In the genomic region with DNA sequence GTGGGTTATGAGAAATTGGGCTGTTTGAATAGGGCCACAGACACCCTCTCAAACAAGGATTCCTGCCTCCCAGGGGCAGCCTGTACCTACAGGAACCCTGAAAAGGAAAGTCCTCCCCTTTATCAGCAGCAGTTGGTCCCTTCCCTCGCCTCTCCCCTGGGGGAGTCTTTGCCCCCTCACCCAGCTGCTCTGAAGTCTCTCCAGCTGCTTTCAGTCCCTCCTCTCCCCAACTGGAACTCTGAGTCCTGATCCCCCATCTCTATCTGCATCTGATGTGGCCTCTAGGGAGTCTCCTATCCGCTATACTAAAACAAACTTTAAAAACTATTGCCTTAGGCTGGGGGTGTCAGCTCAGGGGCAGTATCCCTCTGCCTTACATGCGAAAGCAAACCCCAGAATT, we compare ENCODE assay signal across 13 mouse cellular contexts. TPM values are rescaled to one million over a fixed set of nuclear protein-coding genes. Genes with fewer than 3 reads are reported as not detected.
DNase-seq lines count a peak whose midpoint lies in the region; ATAC-seq and TF ChIP-seq lines count a peak whose summit lies in the region.
"Had no signal": no experiment of that assay in that cellular context is flagged by ENCODE, and none has a peak within 500 bp of the region (broad histone marks: within the 10 kb centered on the region; RNA-seq: fewer than 3 reads in every experiment).

No protein-coding gene starts in this region.

- no peak for TF ChIP-seq EP300 in heart, adult 2 months (IDR thresholded peaks at IDR 0.05; ENCODE audit: insufficient read depth, low read depth, low read length)
- TF ChIP-seq EP300 in stomach, postnatal 0 days (optimal IDR thresholded peaks at IDR 0.05), result no peak

- no peak for TF ChIP-seq POLR2A in heart, adult 2 months (IDR thresholded peaks at IDR 0.05; ENCODE audit: insufficient read depth, low read depth, low read length)

- H3K4me2 ChIP-seq in stomach, postnatal 0 days (replicated peaks; ENCODE audit: low read depth), result peak overlapping the region; percentile 100; the same call in 1 of the 2 replicates

- no peak for DNase-seq in heart, adult 2 months
- no peak for DNase-seq in heart, postnatal 14 days
- DNase-seq in limb, embryonic 10.5 days (ENCODE audit: low spot score), result no peak
- DNase-seq in stomach, postnatal 0 days (ENCODE audit: low spot score), result no peak
- DNase-seq in spleen, adult 12 weeks (ENCODE audit: low spot score), result no peak
- DNase-seq: cerebellum, adult 8-10 months; gastrocnemius, postnatal 14 days; kidney, adult 2 months had no signal

- no peak for TF ChIP-seq CTCF in heart, adult 2 months (IDR thresholded peaks at IDR 0.05)
- no peak for TF ChIP-seq CTCF in stomach, postnatal 0 days (IDR thresholded peaks at IDR 0.05; ENCODE audit: low read depth)

- no peak overlapping the region for H3K9ac ChIP-seq in heart, adult 2 months (ENCODE audit: low read depth, low read length)
- no peak overlapping the region for H3K9ac ChIP-seq in stomach, postnatal 0 days (ENCODE audit: low read length)
- H3K9ac ChIP-seq: embryonic facial prominence, embryonic 12.5 days had no signal

- intact Hi-C loops in heart, adult 2 months (cut with DNase I), result no loop called here
- intact Hi-C loops in heart, postnatal 14 days (cut with DNase I), result no loop called here

- peak overlapping the region; percentile 95 for H3K27ac ChIP-seq in heart, adult 2 months
- H3K27ac ChIP-seq in limb, embryonic 10.5 days, result peak overlapping the region; percentile 92
- H3K27ac ChIP-seq in stomach, postnatal 0 days (replicated peaks), result no peak overlapping the region
- H3K27ac ChIP-seq: embryonic facial prominence, embryonic 12.5 days had no signal

- H3K4me3 ChIP-seq in heart, adult 2 months, result no peak overlapping the region
- peak overlapping the region; percentile 98 for H3K4me3 ChIP-seq in megakaryocyte, embryonic 14.5 days (replicated peaks)
- peak overlapping the region; percentile 87 for H3K4me3 ChIP-seq in limb, embryonic 10.5 days
- no peak overlapping the region for H3K4me3 ChIP-seq in stomach, postnatal 0 days (ENCODE audit: low read depth, low read length)

- no peaks in the 10 kb centered on the region for H3K79me2 ChIP-seq in heart, adult 2 months (replicated peaks; ENCODE audit: control insufficient read depth, insufficient read depth, low read length)

- no peaks in the 10 kb centered on the region for H3K36me3 ChIP-seq in heart, adult 2 months (ENCODE audit: control insufficient read depth, insufficient read depth, low read length)
- peaks cover 9% of the 10 kb centered on the region for H3K36me3 ChIP-seq in megakaryocyte, embryonic 14.5 days (replicated peaks; ENCODE audit: low read length)
- no peaks in the 10 kb centered on the region for H3K36me3 ChIP-seq in limb, embryonic 10.5 days
- H3K36me3 ChIP-seq in stomach, postnatal 0 days (ENCODE audit: control insufficient read depth, insufficient read depth, low read length), result no peaks in the 10 kb centered on the region
- H3K36me3 ChIP-seq: embryonic facial prominence, embryonic 12.5 days had no signal

- no peak for ATAC-seq in megakaryocyte, adult 5-6 weeks (ENCODE audit: poor library complexity, severe bottlenecking)
- no peak for ATAC-seq in stomach, postnatal 0 days (ENCODE audit: low FRiP score, low TSS enrichment)
- ATAC-seq in erythroid progenitor cell, adult 5-6 weeks (replicated peaks; ENCODE audit: low FRiP score, poor library complexity, severe bottlenecking), result no peak

- WGBS in heart, adult 2 months, result 82% methylated on average over 3 of the region's 3 CpGs
- WGBS in limb, embryonic 10.5 days, result 86% methylated on average over 3 of the region's 3 CpGs
- 69% methylated on average over 3 of the region's 3 CpGs for WGBS in stomach, postnatal 0 days

- no peaks in the 10 kb centered on the region for H3K27me3 ChIP-seq in heart, adult 2 months (ENCODE audit: control insufficient read depth, insufficient read depth, low read length)
- peaks cover 3% of the 10 kb centered on the region for H3K27me3 ChIP-seq in megakaryocyte, embryonic 14.5 days (replicated peaks)
- no peaks in the 10 kb centered on the region for H3K27me3 ChIP-seq in limb, embryonic 10.5 days (ENCODE audit: low read depth, poor library complexity, severe bottlenecking)
- no peaks in the 10 kb centered on the region for H3K27me3 ChIP-seq in stomach, postnatal 0 days (ENCODE audit: control insufficient read depth, insufficient read depth, low read length)
- H3K27me3 ChIP-seq: embryonic facial prominence, embryonic 12.5 days had no signal

- H3K4me1 ChIP-seq in heart, adult 2 months (ENCODE audit: control insufficient read depth, insufficient read depth, low read length), result peaks cover 10% of the 10 kb centered on the region; the same call in 1 of the 2 replicates
- H3K4me1 ChIP-seq in megakaryocyte, embryonic 14.5 days, result peaks cover 77% of the 10 kb centered on the region
- peaks cover 72% of the 10 kb centered on the region for H3K4me1 ChIP-seq in limb, embryonic 10.5 days
- peaks cover 4% of the 10 kb centered on the region; the same call in 1 of the 2 replicates for H3K4me1 ChIP-seq in stomach, postnatal 0 days (replicated peaks; ENCODE audit: control insufficient read depth, insufficient read depth)

- H3K9me3 ChIP-seq in megakaryocyte, embryonic 14.5 days, result no peaks in the 10 kb centered on the region
- H3K9me3 ChIP-seq in limb, embryonic 10.5 days (replicated peaks), result no peaks in the 10 kb centered on the region
- no peaks in the 10 kb centered on the region for H3K9me3 ChIP-seq in stomach, postnatal 0 days (ENCODE audit: control insufficient read depth, low read length)
- H3K9me3 ChIP-seq: embryonic facial prominence, embryonic 12.5 days had no signal

RNA-seq across cellular contexts. Expression of a gene that starts 0.9 kb away (rescaled TPM):
- 1 to 10 TPM; 4.1 to 4.6 TPM for total RNA-seq in heart, adult 2 months (2021)
- 25.9 and 26.3 TPM in 2 replicates for polyA plus RNA-seq in heart, adult 2 months (2012; rRNA removed)
- 1 to 10 TPM; 7.5 to 8.7 TPM for total RNA-seq in heart, postnatal 14 days (2021)
- 101 and 286 TPM in 2 replicates for polyA plus RNA-seq in megakaryocyte, embryonic 14.5 days (2012; ENCODE audit: insufficient read depth, low replicate concordance)
- 16.3 and 20.9 TPM in 2 replicates for total RNA-seq in megakaryocyte, adult 5-6 weeks (2015)
- 21.8 and 23.1 TPM in 2 replicates for total RNA-seq in megakaryocyte, adult 5-6 weeks (2017)
- 68.8 and 69.7 TPM in 2 replicates for polyA plus RNA-seq in limb, embryonic 10.5 days (2016; fragmentation: Nextera tagmentation; extraction: Ambion mirVana)
- polyA plus RNA-seq in stomach, postnatal 0 days (2015; fragmentation: Nextera tagmentation; extraction: Ambion mirVana), result 20.2 and 20.7 TPM in 2 replicates
- total RNA-seq in erythroid progenitor cell, adult 5-6 weeks (2015; ENCODE audit: low replicate concordance), result 9.2 and 10.5 TPM in 2 replicates
- 1.0 and 10.1 TPM in 2 replicates for total RNA-seq in erythroid progenitor cell, adult 5-6 weeks (2017; ENCODE audit: low replicate concordance)

RNA-seq across cellular contexts. Expression of a gene that starts 5.3 kb away (rescaled TPM):
- under 1 TPM in 1 of 2 experiments, not detected in 1; 0.11 TPM for total RNA-seq in heart, adult 2 months (2021)
- not detected in 2 replicates for polyA plus RNA-seq in heart, adult 2 months (2012; rRNA removed)
- total RNA-seq in heart, postnatal 14 days (2021), result under 1 TPM in 1 of 2 experiments, not detected in 1; 0.34 TPM
- polyA plus RNA-seq in megakaryocyte, embryonic 14.5 days (2012; ENCODE audit: insufficient read depth, low replicate concordance), result not detected in 2 replicates
- total RNA-seq in megakaryocyte, adult 5-6 weeks (2015), result not detected in 2 replicates
- not detected in 2 replicates for total RNA-seq in megakaryocyte, adult 5-6 weeks (2017)
- polyA plus RNA-seq in limb, embryonic 10.5 days (2016; fragmentation: Nextera tagmentation; extraction: Ambion mirVana), result 1.6 and 2.4 TPM in 2 replicates
- 0.59 and 0.71 TPM in 2 replicates for polyA plus RNA-seq in stomach, postnatal 0 days (2015; fragmentation: Nextera tagmentation; extraction: Ambion mirVana)
- not detected in 2 replicates for total RNA-seq in erythroid progenitor cell, adult 5-6 weeks (2015; ENCODE audit: low replicate concordance)
- total RNA-seq in erythroid progenitor cell, adult 5-6 weeks (2017; ENCODE audit: low replicate concordance), result not detected in 2 replicates
- total RNA-seq: neutrophil, adult 5-6 weeks had no signal

RNA-seq across cellular contexts. Expression of a gene that starts 42.6 kb away (rescaled TPM):
- 10 to 100 TPM; 11.7 to 11.9 TPM for total RNA-seq in heart, adult 2 months (2021)
- 17.1 and 24.6 TPM in 2 replicates for polyA plus RNA-seq in heart, adult 2 months (2012; rRNA removed)
- 10 to 100 TPM in 1 of 2 experiments, 1 to 10 TPM in 1; 9.2 to 10.1 TPM for total RNA-seq in heart, postnatal 14 days (2021)
- polyA plus RNA-seq in megakaryocyte, embryonic 14.5 days (2012; ENCODE audit: insufficient read depth, low replicate concordance), result 1.4 TPM in 1 of 2 replicates, not detected in the other
- 8.0 and 10.1 TPM in 2 replicates for total RNA-seq in megakaryocyte, adult 5-6 weeks (2015)
- total RNA-seq in megakaryocyte, adult 5-6 weeks (2017), result 6.5 and 12.1 TPM in 2 replicates
- polyA plus RNA-seq in limb, embryonic 10.5 days (2016; fragmentation: Nextera tagmentation; extraction: Ambion mirVana), result 11.6 and 15.1 TPM in 2 replicates
- polyA plus RNA-seq in stomach, postnatal 0 days (2015; fragmentation: Nextera tagmentation; extraction: Ambion mirVana), result 19.4 and 19.6 TPM in 2 replicates
- 2.5 and 4.2 TPM in 2 replicates for total RNA-seq in erythroid progenitor cell, adult 5-6 weeks (2015; ENCODE audit: low replicate concordance)
- total RNA-seq in erythroid progenitor cell, adult 5-6 weeks (2017; ENCODE audit: low replicate concordance), result 0.90 and 1.4 TPM in 2 replicates

RNA-seq across cellular contexts. Expression of a gene that starts 58.6 kb away (rescaled TPM):
- total RNA-seq in heart, adult 2 months (2021), result 10 to 100 TPM; 16.5 to 18.1 TPM
- polyA plus RNA-seq in heart, adult 2 months (2012; rRNA removed), result 7.5 and 18.7 TPM in 2 replicates
- total RNA-seq in heart, postnatal 14 days (2021), result 10 to 100 TPM; 25.0 to 30.2 TPM
- polyA plus RNA-seq in megakaryocyte, embryonic 14.5 days (2012; ENCODE audit: insufficient read depth, low replicate concordance), result 4.0 TPM in 1 of 2 replicates, not detected in the other
- 136 and 146 TPM in 2 replicates for total RNA-seq in megakaryocyte, adult 5-6 weeks (2015)
- 154 and 160 TPM in 2 replicates for total RNA-seq in megakaryocyte, adult 5-6 weeks (2017)
- polyA plus RNA-seq in limb, embryonic 10.5 days (2016; fragmentation: Nextera tagmentation; extraction: Ambion mirVana), result 178 and 197 TPM in 2 replicates
- polyA plus RNA-seq in stomach, postnatal 0 days (2015; fragmentation: Nextera tagmentation; extraction: Ambion mirVana), result 107 and 112 TPM in 2 replicates
- total RNA-seq in erythroid progenitor cell, adult 5-6 weeks (2015; ENCODE audit: low replicate concordance), result 29.9 and 45.7 TPM in 2 replicates
- 21.7 and 30.0 TPM in 2 replicates for total RNA-seq in erythroid progenitor cell, adult 5-6 weeks (2017; ENCODE audit: low replicate concordance)

Comparison
In these comparisons a context has a peak if more than half of its experiments do, and no peak if none do; other contexts are left out.
1. H3K4me3 ChIP-seq: peak in megakaryocyte, embryonic 14.5 days (single experiment) and limb, embryonic 10.5 days (single experiment); none in heart, adult 2 months (single experiment) and stomach, postnatal 0 days (single experiment).